Mouse (Mus musculus) midbrain, embryonic 16.5 days (tissue): ENCODE measurements at regions not wholly inside any gene's neighbourhood (a gene's known extent, or its start where the extent isn't known, plus 50 kb on each side); places are given as distances from the start of the nearest gene placed in this dataset.

Source experiments
- ATAC-seq: fragments of 200-750 bp; cut with Nextera tagmentation; 2 replicates; pipeline ENCODE4 v1.8.0; 2017; ENCODE audit warnings: moderate TSS enrichment
- H3K27ac ChIP-seq: fragments of 300-500 bp; sonication (generic); 2 replicates; pipeline ENCODE4 v1.5.1; 2014; ENCODE audit warnings: mild to moderate bottlenecking, low read length, mixed read lengths
- H3K27me3 ChIP-seq: fragments of 300-500 bp; sonication (generic); 2 replicates; pipeline ENCODE4 v1.6.1; 2014; ENCODE audit warnings: low read depth, low read length, mixed read lengths; ENCODE audit not compliant: control insufficient read depth, insufficient read depth
- H3K36me3 ChIP-seq: fragments of 300-500 bp; sonication (generic); 2 replicates; pipeline ENCODE4 v1.6.1; 2014; ENCODE audit warnings: mild to moderate bottlenecking, low read length, moderate library complexity, mixed read lengths; ENCODE audit not compliant: control insufficient read depth, insufficient read depth
- H3K4me1 ChIP-seq: fragments of 300-500 bp; sonication (generic); 2 replicates; pipeline ENCODE4 v1.6.1; 2014; ENCODE audit warnings: mild to moderate bottlenecking, low read length, mixed read lengths; ENCODE audit not compliant: control insufficient read depth, insufficient read depth
- H3K4me2 ChIP-seq: fragments of 300-500 bp; sonication (generic); 2 replicates; pipeline ENCODE4 v1.6.1; 2014; ENCODE audit warnings: mild to moderate bottlenecking, low read length, mixed read lengths
- H3K4me3 ChIP-seq: fragments of 300-500 bp; sonication (generic); 2 replicates; pipeline ENCODE4 v1.5.1; 2014; ENCODE audit warnings: low read depth, mild to moderate bottlenecking, low read length, moderate library complexity, mixed read lengths
- H3K9ac ChIP-seq: fragments of 300-500 bp; sonication (generic); 2 replicates; pipeline ENCODE4 v1.6.1; 2014; ENCODE audit warnings: low read depth, low read length, mixed read lengths
- H3K9me3 ChIP-seq: fragments of 300-500 bp; sonication (generic); replicated peaks from 2 replicates; pipeline ENCODE4 v1.6.1; 2014; ENCODE audit warnings: mild to moderate bottlenecking, low read length, mixed read lengths; ENCODE audit not compliant: control insufficient read depth, poor library complexity, severe bottlenecking
- WGBS: fragments of 180-500 bp; shearing (Covaris S2); extraction: QIAGEN DNeasy Blood & Tissue Kit; methylation state at CpG from one replicate; pipeline ENCODE4 v1.1.7; 2014; 5-methylcytosine and 5-hydroxymethylcytosine counted together

- H3K4me1 ChIP-seq: no peaks in the 10 kb centered on the region
- H3K9me3 ChIP-seq: no peaks in the 10 kb centered on the region
- ATAC-seq: no peak
- H3K27ac ChIP-seq: no peak overlapping the region
- H3K9ac ChIP-seq: no peak overlapping the region
- no peaks in the 10 kb centered on the region for H3K27me3 ChIP-seq
- H3K36me3 ChIP-seq: no peaks in the 10 kb centered on the region
- no peak overlapping the region for H3K4me3 ChIP-seq
- H3K4me2 ChIP-seq: no peak overlapping the region
- 80% methylated on average over 2 of the region's 2 CpGs for WGBS
Observed at GRCm38 (mm10) chr1:148846595-148846994, 1114.5 kb downstream of the Pla2g4a start.

GRCm38 (mm10) chr1:148823146-148823545 is 1137.9 kb downstream of the Pla2g4a start:
- H3K9me3 ChIP-seq: no peaks in the 10 kb centered on the region
- H3K36me3 ChIP-seq: no peaks in the 10 kb centered on the region
- no peaks in the 10 kb centered on the region for H3K4me1 ChIP-seq
- H3K27ac ChIP-seq: no peak overlapping the region
- no peak overlapping the region for H3K9ac ChIP-seq
- no peak overlapping the region for H3K4me2 ChIP-seq
- H3K27me3 ChIP-seq: no peaks in the 10 kb centered on the region
- WGBS: 48% methylated on average over 3 of the region's 3 CpGs
- no peak for ATAC-seq
- H3K4me3 ChIP-seq: no peak overlapping the region

DNA sequence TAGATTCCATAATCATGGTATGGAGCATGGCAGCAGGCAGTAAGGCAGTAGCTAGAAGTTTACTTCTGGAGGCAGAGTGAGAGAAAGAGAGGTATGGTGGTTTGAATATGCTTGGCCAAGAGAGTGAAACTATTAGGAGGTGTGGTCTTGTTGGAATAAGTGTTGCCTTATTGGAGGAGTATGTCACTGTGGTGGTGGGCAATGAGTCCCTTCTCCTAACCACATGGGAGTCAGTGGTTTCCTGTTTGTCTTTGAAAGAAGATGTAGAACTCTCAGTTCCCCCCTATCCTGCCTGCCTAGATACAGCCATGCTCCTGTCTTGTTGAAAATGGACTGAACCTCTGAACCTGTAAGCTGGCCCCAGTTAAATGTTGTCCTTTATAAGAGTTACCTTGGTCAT is 1152.4 kb downstream of the Pla2g4a start:
- Histone ChIP-seq H3K4me3 (no peak overlapping the region), H3K4me2 (no peak overlapping the region), H3K36me3 (no peaks in the 10 kb centered on the region), H3K27ac (no peak overlapping the region), H3K27me3 (no peaks in the 10 kb centered on the region), H3K9ac (no peak overlapping the region), H3K9me3 (no peaks in the 10 kb centered on the region), H3K4me1 (no peaks in the 10 kb centered on the region)
- no peak for ATAC-seq

GRCm38 (mm10) chr1:148797110-148797509 is 1164.0 kb downstream of the Pla2g4a start:
- no peak overlapping the region for H3K4me2 ChIP-seq
- ATAC-seq: peak; percentile 42; the same call in 1 of the 2 replicates
- H3K9me3 ChIP-seq: no peaks in the 10 kb centered on the region
- no peaks in the 10 kb centered on the region for H3K36me3 ChIP-seq
- no peak overlapping the region for H3K27ac ChIP-seq
- no peaks in the 10 kb centered on the region for H3K4me1 ChIP-seq
- H3K27me3 ChIP-seq: no peaks in the 10 kb centered on the region
- no peak overlapping the region for H3K9ac ChIP-seq
- no peak overlapping the region for H3K4me3 ChIP-seq

- Histone ChIP-seq H3K4me2 (no peak overlapping the region), H3K27me3 (no peaks in the 10 kb centered on the region), H3K9ac (no peak overlapping the region), H3K4me3 (no peak overlapping the region), H3K36me3 (no peaks in the 10 kb centered on the region), H3K27ac (no peak overlapping the region), H3K4me1 (no peaks in the 10 kb centered on the region), H3K9me3 (no peaks in the 10 kb centered on the region)
- no peak for ATAC-seq
Observed at GRCm38 (mm10) chr1:148750806-148751205, 1210.3 kb downstream of the Pla2g4a start.

GRCm38 (mm10) chr1:148722106-148722505 is 1239.0 kb downstream of the Pla2g4a start:
- Histone ChIP-seq H3K36me3 (no peaks in the 10 kb centered on the region), H3K4me3 (no peak overlapping the region), H3K9me3 (no peaks in the 10 kb centered on the region), H3K27me3 (no peaks in the 10 kb centered on the region), H3K4me1 (no peaks in the 10 kb centered on the region), H3K9ac (no peak overlapping the region), H3K27ac (no peak overlapping the region), H3K4me2 (no peak overlapping the region)
- WGBS: 29% methylated on average over 1 of the region's 1 CpGs
- no peak for ATAC-seq

GRCm38 (mm10) chr1:148721409-148721808 is 1239.7 kb downstream of the Pla2g4a start:
- WGBS: 60% methylated on average over 1 of the region's 1 CpGs
- no peaks in the 10 kb centered on the region for H3K36me3 ChIP-seq
- H3K4me3 ChIP-seq: no peak overlapping the region
- H3K9ac ChIP-seq: no peak overlapping the region
- H3K27ac ChIP-seq: no peak overlapping the region
- no peak overlapping the region for H3K4me2 ChIP-seq
- ATAC-seq: no peak
- H3K4me1 ChIP-seq: no peaks in the 10 kb centered on the region
- no peaks in the 10 kb centered on the region for H3K27me3 ChIP-seq
- H3K9me3 ChIP-seq: no peaks in the 10 kb centered on the region

GRCm38 (mm10) chr1:148720980-148721379 is 1240.1 kb downstream of the Pla2g4a start:
- Histone ChIP-seq H3K27me3 (no peaks in the 10 kb centered on the region), H3K27ac (no peak overlapping the region), H3K36me3 (no peaks in the 10 kb centered on the region), H3K4me3 (no peak overlapping the region), H3K4me1 (no peaks in the 10 kb centered on the region), H3K9me3 (no peaks in the 10 kb centered on the region), H3K9ac (no peak overlapping the region), H3K4me2 (no peak overlapping the region)
- 42% methylated on average over 4 of the region's 4 CpGs for WGBS
- ATAC-seq: no peak

GRCm38 (mm10) chr1:148708084-148708483 is 1253.0 kb downstream of the Pla2g4a start:
- H3K27me3 ChIP-seq: no peaks in the 10 kb centered on the region
- H3K9me3 ChIP-seq: no peaks in the 10 kb centered on the region
- no peaks in the 10 kb centered on the region for H3K4me1 ChIP-seq
- H3K9ac ChIP-seq: no peak overlapping the region
- ATAC-seq: no peak
- no peak overlapping the region for H3K27ac ChIP-seq
- no peak overlapping the region for H3K4me3 ChIP-seq
- H3K36me3 ChIP-seq: no peaks in the 10 kb centered on the region
- no peak overlapping the region for H3K4me2 ChIP-seq

DNA sequence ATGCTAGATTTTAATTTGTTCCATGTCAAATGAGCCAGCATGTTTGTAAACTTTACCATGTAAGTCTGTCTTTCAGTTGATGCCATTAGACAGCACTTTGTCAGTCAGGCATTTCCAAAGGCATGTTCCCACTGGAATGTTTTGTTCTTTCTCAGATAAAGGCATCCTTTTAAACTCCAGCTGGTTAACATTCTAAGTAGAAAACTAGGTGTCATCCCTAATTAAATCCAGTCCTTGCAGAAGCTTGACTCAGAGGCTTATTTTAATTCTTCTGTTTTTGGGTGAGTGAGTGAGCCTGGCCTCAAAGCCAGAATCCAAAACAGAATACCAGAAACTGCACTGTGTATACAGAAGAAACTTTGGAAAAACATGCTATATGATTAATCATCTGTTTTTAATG is 1253.4 kb downstream of the Pla2g4a start:
- H3K27me3 ChIP-seq: no peaks in the 10 kb centered on the region
- no peak for ATAC-seq
- no peak overlapping the region for H3K4me2 ChIP-seq
- no peak overlapping the region for H3K9ac ChIP-seq
- no peaks in the 10 kb centered on the region for H3K4me1 ChIP-seq
- no peak overlapping the region for H3K27ac ChIP-seq
- H3K36me3 ChIP-seq: no peaks in the 10 kb centered on the region
- H3K4me3 ChIP-seq: no peak overlapping the region
- no peaks in the 10 kb centered on the region for H3K9me3 ChIP-seq
